Mouse (Mus musculus) neural tube, embryonic 13.5 days (tissue): ENCODE results near the gene Bcor. TPM values are rescaled to one million over a fixed set of nuclear protein-coding genes. Genes with fewer than 3 reads are reported as not detected.

Experiments
- ATAC-seq: fragments of 200-750 bp; cut with Nextera tagmentation; 2 replicates; pipeline ENCODE4 v1.8.0; 2017; ENCODE audit warnings: low read depth, mild to moderate bottlenecking, moderate TSS enrichment, moderate library complexity
- H3K27ac ChIP-seq: fragments of 300-500 bp; sonication (generic); replicated peaks from 2 replicates; pipeline ENCODE4 v1.5.1; 2015; ENCODE audit warnings: moderate library complexity, mild to moderate bottlenecking, inconsistent platforms
- H3K27me3 ChIP-seq: fragments of 300-500 bp; sonication (generic); 2 replicates; pipeline ENCODE4 v1.6.1; 2015; ENCODE audit warnings: mild to moderate bottlenecking, inconsistent platforms
- H3K36me3 ChIP-seq: fragments of 300-500 bp; sonication (generic); 2 replicates; pipeline ENCODE4 v1.6.1; 2015; ENCODE audit warnings: mild to moderate bottlenecking, inconsistent platforms
- H3K4me1 ChIP-seq: fragments of 300-500 bp; sonication (generic); replicated peaks from 2 replicates; pipeline ENCODE4 v1.6.1; 2015; ENCODE audit warnings: inconsistent platforms
- H3K4me2 ChIP-seq: fragments of 300-500 bp; sonication (generic); 2 replicates; pipeline ENCODE4 v1.6.1; 2015; ENCODE audit warnings: inconsistent platforms, mild to moderate bottlenecking, moderate library complexity
- H3K4me3 ChIP-seq: fragments of 300-500 bp; sonication (generic); 2 replicates; pipeline ENCODE4 v1.5.1; 2015; ENCODE audit warnings: mild to moderate bottlenecking, inconsistent platforms
- H3K9ac ChIP-seq: fragments of 300-500 bp; sonication (generic); 2 replicates; pipeline ENCODE4 v1.6.1; 2015; ENCODE audit warnings: moderate library complexity, mild to moderate bottlenecking, inconsistent platforms
- H3K9me3 ChIP-seq: fragments of 300-500 bp; sonication (generic); 2 replicates; pipeline ENCODE4 v1.6.1; 2016; ENCODE audit warnings: inconsistent platforms
- WGBS: fragments of 180-500 bp; shearing (Covaris S2); methylation state at CpG from one replicate; pipeline ENCODE4 v1.1.7; 2015; 5-methylcytosine and 5-hydroxymethylcytosine counted together
- polyA plus RNA-seq: library from polyadenylated mRNA; unstranded; fragments of >200 nt; fragmentation: Nextera tagmentation; extraction: Ambion mirVana; gene quantifications from 2 replicates; pipeline ENCODE4 v1.2.1, GENCODE M21; 2015

Gene Bcor
- polyA plus RNA-seq, 1 experiment from 2014 or later: 18.4 TPM

GRCm38 (mm10) chrX:12158244-12158820, 1.8 kb downstream of the Bcor start:
- Histone ChIP-seq H3K4me2 (peak overlapping the region; percentile 63), H3K4me3 (peak overlapping the region; percentile 44), H3K27me3 (peaks cover 76% of the 10 kb centered on the region), H3K4me1 (peaks cover 45% of the 10 kb centered on the region), H3K27ac (peak overlapping the region; percentile 80), H3K36me3 (no peaks in the 10 kb centered on the region), H3K9me3 (no peaks in the 10 kb centered on the region), H3K9ac (peak overlapping the region; percentile 71; the same call in 1 of the 2 replicates)
- ATAC-seq: peak; percentile 41
- WGBS: 6% methylated on average over 44 of the region's 44 CpGs

GRCm38 (mm10) chrX:12157331-12157930, 2.7 kb downstream of the Bcor start:
- H3K9ac ChIP-seq: no peak overlapping the region
- H3K4me2 ChIP-seq: peak overlapping the region; percentile 63
- 0 out of 2 replicates have a peak overlapping the region, but pooled peaks have one; percentile 80 for H3K27ac ChIP-seq
- ATAC-seq: no peak
- WGBS: 5% methylated on average over 25 of the region's 25 CpGs
- no peaks in the 10 kb centered on the region for H3K36me3 ChIP-seq
- H3K27me3 ChIP-seq: peaks cover 85% of the 10 kb centered on the region
- no peaks in the 10 kb centered on the region for H3K9me3 ChIP-seq
- peaks cover 54% of the 10 kb centered on the region for H3K4me1 ChIP-seq
- no peak overlapping the region for H3K4me3 ChIP-seq

- H3K4me1 ChIP-seq: peaks cover 70% of the 10 kb centered on the region
- 7% methylated on average over 30 of the region's 30 CpGs for WGBS
- H3K4me2 ChIP-seq: peak overlapping the region; percentile 52
- peak overlapping the region; percentile 50 for H3K9ac ChIP-seq
- H3K27ac ChIP-seq: no peak overlapping the region
- no peaks in the 10 kb centered on the region for H3K36me3 ChIP-seq
- H3K9me3 ChIP-seq: no peaks in the 10 kb centered on the region
- no peak for ATAC-seq
- peaks cover 96% of the 10 kb centered on the region for H3K27me3 ChIP-seq
- H3K4me3 ChIP-seq: peak overlapping the region; percentile 25
Observed at GRCm38 (mm10) chrX:12155842-12156291, 4.3 kb downstream of the Bcor start.

- Histone ChIP-seq H3K36me3 (no peaks in the 10 kb centered on the region), H3K4me1 (peaks cover 76% of the 10 kb centered on the region), H3K27me3 (peaks cover 95% of the 10 kb centered on the region), H3K9ac (peak overlapping the region; percentile 50), H3K9me3 (no peaks in the 10 kb centered on the region), H3K27ac (no peak overlapping the region), H3K4me2 (peak overlapping the region; percentile 52), H3K4me3 (peak overlapping the region; percentile 25)
- 14% methylated on average over 30 of the region's 30 CpGs for WGBS
- no peak for ATAC-seq
Observed at GRCm38 (mm10) chrX:12155068-12155840, 4.9 kb downstream of the Bcor start.

DNA sequence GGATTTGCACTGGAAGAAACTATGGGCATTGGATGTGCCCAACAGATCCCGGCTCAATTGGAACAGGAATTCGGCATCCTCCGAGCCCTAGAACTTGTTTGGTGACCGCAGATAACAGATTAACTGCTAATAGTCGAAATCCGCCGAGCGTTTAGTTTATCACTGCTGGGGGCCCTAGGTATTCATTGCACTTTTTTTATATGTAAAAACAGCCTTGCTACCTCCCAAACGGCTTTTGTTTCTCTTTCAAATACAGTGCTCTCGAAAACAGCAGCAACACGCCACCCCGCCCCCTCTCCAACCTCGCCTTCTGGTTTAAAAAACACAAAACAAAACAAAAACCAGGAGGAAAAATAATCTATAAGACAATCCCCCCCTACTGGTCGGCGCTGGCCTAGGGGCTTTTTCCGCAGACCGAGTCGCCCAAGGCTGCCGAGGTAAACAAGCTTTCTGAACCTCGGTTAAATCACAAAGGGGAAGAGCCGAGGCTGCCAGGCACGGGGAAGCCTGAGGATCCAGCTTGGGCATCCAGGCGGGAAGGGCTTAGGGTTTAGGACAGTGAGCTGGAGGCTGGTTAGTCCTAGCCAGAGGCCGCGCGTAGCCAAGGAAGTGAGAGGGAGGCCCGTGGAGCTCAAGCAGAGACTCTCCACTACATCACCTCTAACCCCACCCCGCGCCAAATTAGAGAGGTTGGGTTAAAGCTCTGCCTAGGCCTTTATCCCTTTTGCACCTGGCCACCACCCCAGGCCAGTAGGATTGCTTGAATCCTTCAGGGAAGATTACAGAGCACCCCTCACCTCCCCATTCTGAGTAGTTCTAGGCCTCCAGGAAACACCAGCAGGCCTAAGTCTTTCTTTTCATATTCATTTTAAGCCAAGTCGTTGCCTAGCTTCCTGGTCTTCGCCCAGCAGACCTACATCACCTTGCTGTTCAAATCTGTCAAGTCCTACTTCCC, 6.7 kb downstream of the Bcor start:
- no peak for ATAC-seq
- H3K36me3 ChIP-seq: no peaks in the 10 kb centered on the region
- no peak overlapping the region for H3K4me3 ChIP-seq
- H3K4me1 ChIP-seq: peaks cover 71% of the 10 kb centered on the region
- H3K9me3 ChIP-seq: no peaks in the 10 kb centered on the region
- no peak overlapping the region for H3K27ac ChIP-seq
- H3K27me3 ChIP-seq: peaks cover 92% of the 10 kb centered on the region
- 0 out of 2 replicates have a peak overlapping the region, but pooled peaks have one; percentile 13 for H3K4me2 ChIP-seq
- 12% methylated on average over 31 of the region's 31 CpGs for WGBS
- H3K9ac ChIP-seq: no peak overlapping the region

- H3K4me2 ChIP-seq: peak overlapping the region; percentile 55
- peak overlapping the region; percentile 25 for H3K4me3 ChIP-seq
- peaks cover 81% of the 10 kb centered on the region for H3K27me3 ChIP-seq
- peaks cover 60% of the 10 kb centered on the region for H3K4me1 ChIP-seq
- no peaks in the 10 kb centered on the region for H3K9me3 ChIP-seq
- H3K9ac ChIP-seq: peak overlapping the region; percentile 53; the same call in 1 of the 2 replicates
- WGBS: 10% methylated on average over 42 of the region's 42 CpGs
- no peaks in the 10 kb centered on the region for H3K36me3 ChIP-seq
- H3K27ac ChIP-seq: peak overlapping the region; percentile 13; the same call in 1 of the 2 replicates
- ATAC-seq: no peak
Observed at GRCm38 (mm10) chrX:12151996-12152904, 7.9 kb downstream of the Bcor start.

DNA sequence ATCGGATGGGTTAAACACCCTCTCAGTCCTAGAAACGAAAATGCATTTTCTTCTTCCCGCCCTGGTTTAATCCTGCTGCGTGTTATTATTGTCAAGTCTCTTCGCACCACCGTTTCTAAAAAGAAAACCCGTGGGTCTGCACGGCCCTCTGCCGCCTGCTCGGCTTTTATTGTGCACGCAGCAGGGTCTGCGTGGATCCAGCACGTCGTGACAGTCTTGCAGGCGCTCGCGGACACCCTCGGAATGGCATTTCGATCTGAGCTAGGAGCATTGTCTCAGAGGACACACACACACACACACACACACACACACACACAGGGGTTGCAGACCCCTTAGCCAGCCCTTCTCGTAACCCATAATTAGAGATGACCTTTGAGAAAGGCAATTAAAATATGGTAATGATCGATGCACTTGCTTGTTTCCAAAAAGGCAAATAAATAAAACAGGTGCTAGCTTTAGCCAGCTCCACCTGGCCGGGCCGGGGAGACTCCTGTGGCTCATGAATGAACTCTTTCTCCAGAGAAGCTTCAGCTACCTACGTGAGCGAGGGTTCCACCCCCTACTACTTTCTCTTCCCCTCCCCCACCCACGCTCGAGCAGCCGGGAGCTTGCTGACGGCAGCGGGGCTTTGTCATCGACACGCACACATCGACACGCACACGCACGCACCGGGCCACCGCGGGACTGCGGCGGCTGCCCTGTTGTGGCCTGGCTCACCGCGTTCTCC, 8.7 kb downstream of the Bcor start:
- Histone ChIP-seq H3K27me3 (peaks cover 72% of the 10 kb centered on the region), H3K4me2 (peak overlapping the region; percentile 55), H3K9me3 (no peaks in the 10 kb centered on the region), H3K4me3 (peak overlapping the region; percentile 25), H3K4me1 (peaks cover 52% of the 10 kb centered on the region), H3K27ac (peak overlapping the region; percentile 38), H3K9ac (peak overlapping the region; percentile 53), H3K36me3 (no peaks in the 10 kb centered on the region)
- 3% methylated on average over 43 of the region's 43 CpGs for WGBS
- peak; percentile 47; the same call in 1 of the 2 replicates for ATAC-seq

DNA sequence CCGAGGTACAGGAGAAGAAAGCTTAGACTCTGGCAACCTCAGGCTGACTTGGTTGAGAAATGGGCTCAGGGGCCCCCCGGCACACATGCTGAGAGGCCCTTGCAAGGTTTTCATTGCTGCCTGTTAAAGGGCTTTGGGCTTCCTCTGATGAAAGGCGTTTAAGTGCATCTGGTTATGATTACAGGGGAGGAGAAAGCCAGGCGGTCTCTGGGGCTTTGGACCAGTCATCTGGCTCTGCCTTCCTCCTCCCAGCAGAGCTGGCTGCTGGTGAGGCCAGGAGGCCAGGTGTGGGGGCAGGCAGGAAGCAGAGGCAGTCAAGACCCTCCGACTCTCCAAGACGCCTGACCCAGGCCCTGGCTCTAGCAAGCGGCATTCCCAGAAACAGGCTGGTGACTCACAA, 9.7 kb downstream of the Bcor start:
- H3K4me1 ChIP-seq: peaks cover 50% of the 10 kb centered on the region
- H3K27me3 ChIP-seq: peaks cover 62% of the 10 kb centered on the region
- H3K9me3 ChIP-seq: no peaks in the 10 kb centered on the region
- H3K4me3 ChIP-seq: no peak overlapping the region
- no peak for ATAC-seq
- no peaks in the 10 kb centered on the region for H3K36me3 ChIP-seq
- H3K27ac ChIP-seq: no peak overlapping the region; the same call in 1 of the 2 replicates
- no peak overlapping the region for H3K9ac ChIP-seq
- H3K4me2 ChIP-seq: peak overlapping the region; percentile 55
- whole genome bisulfite sequencing: 8% methylated on average over 7 of the region's 7 CpGs

GRCm38 (mm10) chrX:12146263-12146662, 13.9 kb downstream of the Bcor start:
- Histone ChIP-seq H3K4me3 (no peak overlapping the region), H3K9ac (no peak overlapping the region), H3K36me3 (no peaks in the 10 kb centered on the region), H3K4me1 (peaks cover 29% of the 10 kb centered on the region), H3K4me2 (no peak overlapping the region), H3K27ac (no peak overlapping the region), H3K27me3 (peaks cover 46% of the 10 kb centered on the region), H3K9me3 (no peaks in the 10 kb centered on the region)
- 59% methylated on average over 2 of the region's 2 CpGs for whole genome bisulfite sequencing
- ATAC-seq: no peak

DNA sequence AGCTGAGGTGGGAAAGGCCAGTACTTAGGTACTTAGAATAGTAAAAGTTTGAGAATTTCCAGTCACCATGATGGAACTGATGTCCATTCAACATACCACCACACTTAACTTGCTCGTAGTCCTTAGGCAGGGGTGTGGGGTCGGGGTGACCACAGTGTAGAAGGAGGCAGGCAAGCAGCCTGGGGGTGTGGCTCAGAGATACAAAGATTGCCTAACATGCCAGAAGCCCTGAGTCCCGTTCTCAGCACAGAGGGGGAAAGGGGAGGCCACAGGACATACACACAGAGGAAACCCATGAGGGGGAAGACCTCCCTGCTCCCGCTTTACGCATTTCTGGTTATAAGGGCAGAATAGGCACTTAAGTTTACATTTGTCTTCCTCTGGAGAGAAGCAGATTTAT, 17.3 kb downstream of the Bcor start:
- Histone ChIP-seq H3K9ac (no peak overlapping the region), H3K36me3 (no peaks in the 10 kb centered on the region), H3K4me2 (no peak overlapping the region), H3K27me3 (peaks cover 56% of the 10 kb centered on the region), H3K4me1 (peaks cover 39% of the 10 kb centered on the region), H3K27ac (no peak overlapping the region), H3K4me3 (no peak overlapping the region), H3K9me3 (no peaks in the 10 kb centered on the region)
- WGBS: 57% methylated on average over 5 of the region's 5 CpGs
- ATAC-seq: no peak
